Mouse (Mus musculus) lung, postnatal 0 days (tissue): ENCODE measurements at regions not wholly inside any gene's neighbourhood (a gene's known extent, or its start where the extent isn't known, plus 50 kb on each side); places are given as distances from the start of the nearest gene placed in this dataset.

ENCODE experiments used
- CTCF ChIP-seq: IDR thresholded peaks from 2 replicates; pipeline ENCODE4 v1.5.1; 2016; ENCODE audit warnings: antibody characterized with exemption, mild to moderate bottlenecking
- EP300 ChIP-seq: IDR thresholded peaks from 2 replicates; pipeline ENCODE4 v1.6.1; 2016; ENCODE audit warnings: antibody characterized with exemption, mild to moderate bottlenecking, control low read depth

GRCm38 (mm10) chrX:19237738-19238261 lies 243.3 kb downstream of the Tex13c3 start:
- no peak for TF ChIP-seq CTCF
- no peak for TF ChIP-seq EP300
